Mouse (Mus musculus) neural tube, embryonic 15.5 days (tissue): ENCODE data around the gene Taar2. TPM values are rescaled to one million over a fixed set of nuclear protein-coding genes. Genes with fewer than 3 reads are reported as not detected.

Source experiments
- ATAC-seq: fragments of 200-750 bp; cut with Nextera tagmentation; 2 replicates; pipeline ENCODE4 v1.8.0; 2017; ENCODE audit warnings: mild to moderate bottlenecking, moderate TSS enrichment, moderate library complexity; ENCODE audit not compliant: low FRiP score
- H3K27ac ChIP-seq: fragments of 300-500 bp; sonication (generic); replicated peaks from 2 replicates; pipeline ENCODE4 v1.5.1; 2015; ENCODE audit warnings: mild to moderate bottlenecking, inconsistent platforms
- H3K27me3 ChIP-seq: fragments of 300-500 bp; sonication (generic); replicated peaks from 2 replicates; pipeline ENCODE4 v1.6.1; 2015; ENCODE audit warnings: inconsistent platforms
- H3K36me3 ChIP-seq: fragments of 300-500 bp; sonication (generic); 2 replicates; pipeline ENCODE4 v1.6.1; 2015; ENCODE audit warnings: inconsistent platforms
- H3K4me1 ChIP-seq: fragments of 300-500 bp; sonication (generic); 2 replicates; pipeline ENCODE4 v1.6.1; 2015; ENCODE audit warnings: inconsistent platforms
- H3K4me2 ChIP-seq: fragments of 300-500 bp; sonication (generic); 2 replicates; pipeline ENCODE4 v1.6.1; 2015; ENCODE audit warnings: inconsistent platforms, mild to moderate bottlenecking, moderate library complexity
- H3K4me3 ChIP-seq: fragments of 300-500 bp; sonication (generic); replicated peaks from 2 replicates; pipeline ENCODE4 v1.5.1; 2015; ENCODE audit warnings: mild to moderate bottlenecking, inconsistent platforms
- H3K9ac ChIP-seq: fragments of 300-500 bp; sonication (generic); replicated peaks from 2 replicates; pipeline ENCODE4 v1.6.1; 2015; ENCODE audit warnings: mild to moderate bottlenecking, inconsistent platforms
- H3K9me3 ChIP-seq: fragments of 300-500 bp; sonication (generic); replicated peaks from 2 replicates; pipeline ENCODE4 v1.6.1; 2016; ENCODE audit warnings: inconsistent platforms
- WGBS: fragments of 180-500 bp; shearing (Covaris S2); methylation state at CpG from one replicate; pipeline ENCODE4 v1.1.7; 2015; ENCODE audit warnings: mixed read lengths; 5-methylcytosine and 5-hydroxymethylcytosine counted together
- polyA plus RNA-seq: library from polyadenylated mRNA; unstranded; fragments of >200 nt; fragmentation: Nextera tagmentation; extraction: Ambion mirVana; gene quantifications from 2 replicates; pipeline ENCODE4 v1.2.1, GENCODE M21; 2015

Gene Taar2
- not detected in 2 replicates for polyA plus RNA-seq

DNA sequence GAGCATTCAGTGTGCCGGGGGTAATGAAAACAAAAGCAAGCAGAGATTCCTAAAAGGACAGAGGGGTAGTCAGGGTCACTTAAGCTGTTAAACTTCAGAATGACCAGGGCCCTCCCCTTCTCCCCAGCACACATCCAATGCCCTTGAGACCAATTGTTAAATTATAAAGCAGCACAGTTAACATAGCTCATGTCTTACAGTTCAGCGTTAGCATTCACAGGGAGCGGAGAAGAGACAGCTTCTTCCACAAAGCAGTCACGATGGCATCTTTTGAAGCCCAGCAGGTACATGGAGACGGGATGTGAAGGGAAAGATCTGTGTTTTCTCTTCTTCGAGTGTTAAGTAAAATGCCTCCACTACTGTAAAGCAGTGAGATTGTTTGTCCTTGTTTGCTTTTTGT is at the start of gene Taar2:
Taar2 (plus strand) TSS at position 261 of the 400 bp plus-strand sequence.
- Histone ChIP-seq H3K9me3 (no peaks in the 10 kb centered on the region), H3K4me1 (no peaks in the 10 kb centered on the region), H3K36me3 (no peaks in the 10 kb centered on the region), H3K4me2 (peak within 1 kb of the TSS; percentile 52), H3K27ac (no peak within 1 kb of the TSS), H3K4me3 (peak within 1 kb of the TSS; percentile 22; the same call in 1 of the 2 replicates), H3K27me3 (no peaks in the 10 kb centered on the region), H3K9ac (0 out of 2 replicates have a peak within 1 kb of the TSS, but pooled peaks have one; percentile 6)
- WGBS, result 18% methylated on average over 6 of the region's 6 CpGs
- ATAC-seq, result peak; percentile 60

- H3K4me3 ChIP-seq, result no peak overlapping the region
- ATAC-seq, result no peak
These were observed 45.4 kb upstream of the Taar2 start for GRCm38 (mm10) chr10:23892987-23893386.

DNA sequence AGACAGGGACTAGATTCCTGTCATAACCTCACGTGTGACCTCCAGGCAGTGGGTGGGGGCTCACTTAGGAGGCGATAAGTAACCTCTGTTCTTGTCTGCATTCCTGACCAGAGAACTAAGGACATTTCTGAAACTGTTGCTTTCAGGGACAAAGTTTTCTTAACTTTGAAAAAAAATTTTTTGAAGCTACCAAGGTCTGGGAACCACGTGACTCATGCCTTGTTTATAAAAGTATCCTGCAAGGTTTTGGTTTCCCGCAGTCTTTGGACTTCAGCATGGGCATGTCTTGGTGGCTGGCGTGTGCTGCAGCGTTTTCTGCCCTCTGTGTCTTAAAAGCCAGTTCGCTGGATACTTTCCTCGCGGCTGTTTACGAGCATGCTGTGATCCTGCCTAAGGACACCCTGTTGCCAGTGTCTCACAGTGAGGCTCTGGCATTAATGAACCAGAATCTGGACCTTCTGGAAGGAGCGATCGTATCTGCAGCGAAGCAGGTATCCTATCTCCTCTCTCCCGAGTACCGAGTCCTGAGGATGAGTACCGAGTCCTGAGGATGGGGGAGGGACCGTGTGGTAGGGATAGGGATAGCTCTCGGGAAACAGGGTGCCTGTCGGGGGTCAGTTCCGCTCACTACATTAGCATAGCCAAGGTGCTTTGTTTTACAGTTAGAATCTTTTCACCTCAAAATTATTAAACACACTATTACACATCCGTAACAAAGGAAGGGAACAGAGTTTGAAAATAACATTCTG is 43.6 kb upstream of the Taar2 start, which contains the start of gene Vnn1:
Vnn1 (plus strand) TSS at position 88 of the 749 bp plus-strand sequence.
- Histone ChIP-seq H3K27me3 (no peaks in the 10 kb centered on the region), H3K4me3 (peak within 1 kb of the TSS; percentile 22)
- 35% methylated on average over 21 of the region's 21 CpGs for WGBS

More at GRCm38 (mm10) chr10:23892987-23893386, 45.4 kb upstream of the Taar2 start:
- Histone ChIP-seq H3K36me3 (no peaks in the 10 kb centered on the region), H3K4me1 (no peaks in the 10 kb centered on the region), H3K9ac (no peak overlapping the region), H3K27me3 (no peaks in the 10 kb centered on the region), H3K4me2 (no peak overlapping the region), H3K9me3 (no peaks in the 10 kb centered on the region), H3K27ac (no peak overlapping the region)
- WGBS, result 93% methylated on average over 1 of the region's 1 CpGs

GRCm38 (mm10) chr10:23895376-23895775 is 43.0 kb upstream of the Taar2 start:
- Histone ChIP-seq H3K4me1 (no peaks in the 10 kb centered on the region), H3K36me3 (no peaks in the 10 kb centered on the region), H3K9me3 (no peaks in the 10 kb centered on the region), H3K27me3 (no peaks in the 10 kb centered on the region), H3K27ac (no peak overlapping the region), H3K4me3 (no peak overlapping the region), H3K9ac (no peak overlapping the region), H3K4me2 (no peak overlapping the region)
- WGBS, result 82% methylated on average over 7 of the region's 7 CpGs
- no peak for ATAC-seq

More for the DNA sequence above, 43.6 kb upstream of the Taar2 start, which contains the start of gene Vnn1:
- H3K9me3 ChIP-seq, result no peaks in the 10 kb centered on the region
- H3K4me2 ChIP-seq, result peak within 1 kb of the TSS; percentile 51
- no peaks in the 10 kb centered on the region for H3K4me1 ChIP-seq
- H3K36me3 ChIP-seq, result no peaks in the 10 kb centered on the region
- no peak within 1 kb of the TSS for H3K9ac ChIP-seq
- no peak within 1 kb of the TSS for H3K27ac ChIP-seq
- ATAC-seq, result no peak

- Histone ChIP-seq H3K27me3 (no peaks in the 10 kb centered on the region), H3K4me2 (no peak overlapping the region), H3K4me3 (no peak overlapping the region), H3K9ac (no peak overlapping the region), H3K27ac (no peak overlapping the region), H3K36me3 (no peaks in the 10 kb centered on the region), H3K9me3 (no peaks in the 10 kb centered on the region), H3K4me1 (no peaks in the 10 kb centered on the region)
- 41% methylated on average over 3 of the region's 3 CpGs for WGBS
- no peak for ATAC-seq
These were observed 37.3 kb upstream of the Taar2 start for GRCm38 (mm10) chr10:23901119-23901518.

- H3K4me1 ChIP-seq, result no peaks in the 10 kb centered on the region
- no peaks in the 10 kb centered on the region for H3K36me3 ChIP-seq
- no peak overlapping the region for H3K9ac ChIP-seq
- no peaks in the 10 kb centered on the region for H3K9me3 ChIP-seq
- no peaks in the 10 kb centered on the region for H3K27me3 ChIP-seq
- no peak overlapping the region for H3K27ac ChIP-seq
- ATAC-seq, result no peak
- no peak overlapping the region for H3K4me2 ChIP-seq
- 91% methylated on average over 1 of the region's 1 CpGs for WGBS
- H3K4me3 ChIP-seq, result no peak overlapping the region
These were observed 32.7 kb upstream of the Taar2 start for GRCm38 (mm10) chr10:23905661-23906060.

DNA sequence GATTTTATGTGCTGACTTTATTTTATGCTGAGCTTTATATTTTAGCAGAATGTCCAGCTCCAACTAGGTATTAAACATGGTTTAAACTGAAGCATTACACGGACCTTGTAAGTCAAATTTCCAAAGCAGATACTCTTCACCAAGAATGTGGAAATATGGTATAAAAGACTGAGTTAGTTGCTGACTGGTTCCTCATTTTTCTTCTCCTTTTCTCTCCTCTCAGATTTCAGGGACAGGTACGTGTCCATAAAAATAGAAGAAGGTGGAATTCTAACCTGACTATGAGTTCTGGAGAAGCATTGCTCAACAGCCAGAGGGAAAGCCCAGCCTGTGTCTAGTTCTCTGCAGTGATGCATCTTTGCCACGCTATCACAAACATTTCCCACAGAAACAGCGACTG is 18.3 kb upstream of the Taar2 start, which contains the start of gene Taar1:
Taar1 (plus strand) TSS at position 301 of the 400 bp plus-strand sequence.
- Histone ChIP-seq H3K27me3 (no peaks in the 10 kb centered on the region), H3K9me3 (no peaks in the 10 kb centered on the region), H3K4me1 (no peaks in the 10 kb centered on the region), H3K9ac (no peak within 1 kb of the TSS), H3K36me3 (no peaks in the 10 kb centered on the region), H3K4me2 (no peak within 1 kb of the TSS), H3K27ac (no peak within 1 kb of the TSS), H3K4me3 (no peak within 1 kb of the TSS)
- WGBS, result 87% methylated on average over 4 of the region's 4 CpGs
- ATAC-seq, result no peak

DNA sequence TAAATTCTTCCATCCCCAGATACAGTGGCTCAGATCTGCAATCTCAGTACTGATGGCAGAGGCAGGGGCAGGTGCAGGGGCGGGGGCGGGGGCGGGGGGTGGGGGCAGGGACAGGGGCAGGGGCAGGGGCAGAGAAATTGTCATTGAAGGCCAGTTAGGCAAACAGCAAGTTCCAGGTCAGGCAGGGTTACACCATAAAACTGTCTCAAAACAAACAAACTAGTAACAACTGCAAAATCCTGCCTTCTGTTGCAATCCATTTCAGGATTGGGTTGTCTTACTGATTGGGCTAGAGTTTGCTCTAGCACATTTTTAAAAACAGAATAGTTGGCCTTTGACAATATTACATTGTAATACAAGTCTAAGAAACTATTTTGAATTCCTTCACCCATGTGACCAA is 15.9 kb upstream of the Taar2 start:
- H3K36me3 ChIP-seq, result no peaks in the 10 kb centered on the region
- no peak for ATAC-seq
- 60% methylated on average over 3 of the region's 3 CpGs for WGBS

GRCm38 (mm10) chr10:23923941-23924340 is 14.4 kb upstream of the Taar2 start:
- ATAC-seq, result no peak
- no peaks in the 10 kb centered on the region for H3K4me1 ChIP-seq
- H3K9ac ChIP-seq, result no peak overlapping the region
- no peak overlapping the region for H3K4me3 ChIP-seq
- H3K9me3 ChIP-seq, result no peaks in the 10 kb centered on the region
- H3K36me3 ChIP-seq, result no peaks in the 10 kb centered on the region
- H3K27me3 ChIP-seq, result no peaks in the 10 kb centered on the region
- 84% methylated on average over 2 of the region's 2 CpGs for WGBS
- H3K27ac ChIP-seq, result no peak overlapping the region
- no peak overlapping the region for H3K4me2 ChIP-seq

More for the DNA sequence above, 15.9 kb upstream of the Taar2 start:
- Histone ChIP-seq H3K4me3 (no peak overlapping the region), H3K27me3 (no peaks in the 10 kb centered on the region), H3K9me3 (no peaks in the 10 kb centered on the region), H3K4me2 (no peak overlapping the region), H3K9ac (no peak overlapping the region), H3K4me1 (no peaks in the 10 kb centered on the region), H3K27ac (no peak overlapping the region)

- H3K27ac ChIP-seq, result no peak overlapping the region
- H3K4me1 ChIP-seq, result no peaks in the 10 kb centered on the region
- 17% methylated on average over 4 of the region's 4 CpGs for WGBS
- peak overlapping the region; percentile 52; the same call in 1 of the 2 replicates for H3K4me2 ChIP-seq
- ATAC-seq, result no peak
- no peaks in the 10 kb centered on the region for H3K27me3 ChIP-seq
- H3K9me3 ChIP-seq, result no peaks in the 10 kb centered on the region
- no peaks in the 10 kb centered on the region for H3K36me3 ChIP-seq
- no peak overlapping the region for H3K9ac ChIP-seq
- no peak overlapping the region for H3K4me3 ChIP-seq
These were observed 759 bp upstream of the Taar2 start for GRCm38 (mm10) chr10:23937613-23938012.

- no peaks in the 10 kb centered on the region for H3K36me3 ChIP-seq
- H3K4me3 ChIP-seq, result no peak overlapping the region
- no peaks in the 10 kb centered on the region for H3K4me1 ChIP-seq
- WGBS, result 81% methylated on average over 5 of the region's 5 CpGs
- no peak for ATAC-seq
- no peaks in the 10 kb centered on the region for H3K9me3 ChIP-seq
- no peak overlapping the region for H3K27ac ChIP-seq
- H3K4me2 ChIP-seq, result no peak overlapping the region
- H3K9ac ChIP-seq, result no peak overlapping the region
- no peaks in the 10 kb centered on the region for H3K27me3 ChIP-seq
These were observed 4.1 kb downstream of the Taar2 start for GRCm38 (mm10) chr10:23942465-23942864.

GRCm38 (mm10) chr10:23948026-23948425 is 9.7 kb downstream of the Taar2 start:
- no peak for ATAC-seq

More at GRCm38 (mm10) chr10:23948026-23948425, 9.7 kb downstream of the Taar2 start:
- no peaks in the 10 kb centered on the region for H3K36me3 ChIP-seq
- H3K4me2 ChIP-seq, result no peak overlapping the region
- no peak overlapping the region for H3K27ac ChIP-seq
- H3K9me3 ChIP-seq, result no peaks in the 10 kb centered on the region
- no peak overlapping the region for H3K4me3 ChIP-seq
- H3K4me1 ChIP-seq, result no peaks in the 10 kb centered on the region
- H3K9ac ChIP-seq, result no peak overlapping the region
- 76% methylated on average over 7 of the region's 7 CpGs for WGBS
- H3K27me3 ChIP-seq, result no peaks in the 10 kb centered on the region
